Mouse (Mus musculus) heart, postnatal 36 days (tissue): ENCODE measurements around the gene Elovl5. TPM values are rescaled to one million over a fixed set of nuclear protein-coding genes. Genes with fewer than 3 reads are reported as not detected.
"Not testable (repeated sequence)": the region's sequence is repeated elsewhere in the genome, so short reads cannot be mapped to it uniquely, and the experiment has no call there.

Experiments
- DNase-seq, 2 experiments: peaks; one replicate each; pipeline ENCODE4 v3.0.0; 2021 to 2022
- intact Hi-C: fragments of 180-260 bp; cut with DNase I; formaldehyde crosslinking; loops from one replicate; pipeline ENCODE4 v1.15.1; 2025
- total RNA-seq, 2 experiments: library from RNA; stranded (reverse); gene quantifications; 2 replicates each; pipeline ENCODE4 v1.2.3; 2021

The Elovl5 gene
- total RNA-seq, 2 experiments from 2014 or later = 28.8 to 35.2 TPM

DNA sequence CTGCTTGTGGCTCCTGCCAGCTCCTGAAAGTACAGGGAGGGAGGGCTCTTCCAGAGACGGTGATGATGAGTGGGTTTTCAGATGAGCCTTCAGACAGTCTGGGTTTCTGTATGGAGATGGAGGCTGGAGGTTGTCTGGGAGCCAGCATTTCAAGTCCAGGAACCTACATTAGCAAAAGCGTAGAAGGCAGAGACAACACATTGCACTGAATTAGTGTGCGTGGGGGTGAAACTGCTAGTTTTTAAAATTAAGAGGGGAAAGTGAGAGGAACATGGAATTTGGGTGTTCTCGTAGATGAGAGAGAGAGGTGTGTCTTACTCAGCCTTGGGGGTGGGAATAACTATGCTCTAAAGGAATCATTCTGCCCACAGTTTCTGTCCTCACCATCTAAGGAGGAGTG, 74.5 kb downstream of the Elovl5 start:
- intact Hi-C loops = no loop called here
- no peak for DNase-seq

DNA sequence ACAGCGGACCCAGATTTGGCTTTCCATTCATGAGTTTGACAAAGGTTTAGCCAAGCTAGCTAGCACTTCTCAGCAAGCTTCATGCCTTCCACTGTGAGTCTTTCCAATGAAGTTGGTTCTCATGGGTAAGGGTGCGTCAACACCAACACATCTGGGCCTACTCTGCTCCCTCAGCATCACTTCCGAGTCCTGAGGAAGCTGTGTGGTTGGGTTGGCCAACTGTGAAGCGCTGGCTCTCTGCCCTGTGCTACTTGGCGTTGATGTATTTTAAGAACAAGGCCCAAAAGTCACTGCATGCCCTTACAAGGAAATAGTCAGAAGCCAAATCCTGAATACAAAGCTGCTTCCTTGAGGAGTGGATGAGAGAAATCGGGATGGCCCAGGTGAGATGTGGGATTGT, 75.1 kb downstream of the Elovl5 start:
- intact Hi-C loops = no loop called here
- DNase-seq = peak; percentile 31 to 38

DNA sequence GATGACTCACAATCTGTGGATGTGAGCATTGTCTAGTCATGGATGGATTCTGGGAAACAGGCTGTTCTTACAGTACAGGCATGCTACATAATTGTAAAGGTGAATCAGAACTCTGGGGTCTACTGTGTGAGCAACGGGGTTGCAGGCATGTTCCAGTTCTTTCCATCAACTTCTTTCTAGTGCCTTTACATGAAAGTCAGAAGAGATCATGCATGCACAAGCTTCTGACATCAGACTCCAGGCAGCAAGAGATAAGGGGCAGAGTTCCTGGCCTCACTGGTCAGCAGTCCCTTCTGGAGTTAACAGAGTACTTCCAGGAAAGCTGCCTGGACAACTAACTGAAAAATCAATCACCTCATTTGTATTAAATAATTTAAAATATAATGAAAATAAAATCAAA, 75.9 kb downstream of the Elovl5 start:
- intact Hi-C loops = no loop called here
- DNase-seq = no peak

DNA sequence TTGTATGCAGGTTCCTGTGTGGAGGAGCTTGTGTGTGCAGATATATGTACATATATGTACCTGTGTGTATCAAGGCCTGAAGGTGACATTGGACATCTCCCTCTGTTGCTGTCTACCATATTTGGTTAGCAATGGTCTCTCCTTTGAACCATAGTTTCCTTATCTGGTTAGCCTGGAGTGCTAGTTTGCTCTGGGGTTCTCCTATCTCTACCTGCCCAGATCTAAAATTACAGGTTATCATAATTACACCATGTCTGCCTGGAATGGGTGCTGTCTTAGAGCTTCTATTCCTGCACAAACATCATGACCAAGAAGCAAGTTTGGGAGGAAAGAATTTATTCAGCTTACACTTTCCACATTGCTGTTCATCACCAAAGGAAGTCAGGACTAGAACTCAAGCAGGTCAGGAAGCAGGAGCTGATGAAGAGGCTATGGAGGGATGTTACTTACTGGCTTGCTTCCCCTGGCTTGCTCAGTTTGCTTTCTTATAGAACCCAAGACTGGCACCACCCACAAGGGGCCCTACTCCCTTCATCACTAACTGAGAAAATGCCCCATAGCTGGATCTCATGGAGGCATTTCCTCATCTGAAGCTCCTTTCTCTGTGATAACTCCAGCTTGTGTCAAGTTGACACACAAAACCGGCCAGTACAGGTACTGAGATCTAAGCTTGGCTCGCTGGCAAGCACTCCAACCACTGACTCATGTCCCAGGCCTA, 76.5 kb downstream of the Elovl5 start:
- intact Hi-C loops, DNase-seq: not testable (repeated sequence)

DNA sequence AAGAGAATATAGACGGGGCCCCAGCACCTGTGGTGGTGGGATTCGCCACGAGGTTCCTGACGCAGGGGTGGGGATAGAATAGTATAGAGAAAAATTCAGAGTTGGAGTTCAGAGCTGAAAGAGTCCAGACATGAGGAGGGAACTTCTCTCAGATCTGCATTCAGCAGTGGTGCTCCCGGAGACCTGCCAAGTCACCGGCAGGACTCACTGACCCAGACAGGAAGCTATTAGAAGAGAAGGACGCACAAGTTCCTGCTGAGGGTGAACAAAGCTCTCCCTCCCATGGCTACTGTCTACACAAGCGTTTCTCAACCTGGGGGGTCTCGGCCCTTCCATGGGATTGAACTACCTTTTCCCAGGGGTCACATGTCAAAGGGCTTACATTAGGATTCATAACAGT, 78.1 kb downstream of the Elovl5 start:
- intact Hi-C loops = no loop called here
- DNase-seq = no peak

DNA sequence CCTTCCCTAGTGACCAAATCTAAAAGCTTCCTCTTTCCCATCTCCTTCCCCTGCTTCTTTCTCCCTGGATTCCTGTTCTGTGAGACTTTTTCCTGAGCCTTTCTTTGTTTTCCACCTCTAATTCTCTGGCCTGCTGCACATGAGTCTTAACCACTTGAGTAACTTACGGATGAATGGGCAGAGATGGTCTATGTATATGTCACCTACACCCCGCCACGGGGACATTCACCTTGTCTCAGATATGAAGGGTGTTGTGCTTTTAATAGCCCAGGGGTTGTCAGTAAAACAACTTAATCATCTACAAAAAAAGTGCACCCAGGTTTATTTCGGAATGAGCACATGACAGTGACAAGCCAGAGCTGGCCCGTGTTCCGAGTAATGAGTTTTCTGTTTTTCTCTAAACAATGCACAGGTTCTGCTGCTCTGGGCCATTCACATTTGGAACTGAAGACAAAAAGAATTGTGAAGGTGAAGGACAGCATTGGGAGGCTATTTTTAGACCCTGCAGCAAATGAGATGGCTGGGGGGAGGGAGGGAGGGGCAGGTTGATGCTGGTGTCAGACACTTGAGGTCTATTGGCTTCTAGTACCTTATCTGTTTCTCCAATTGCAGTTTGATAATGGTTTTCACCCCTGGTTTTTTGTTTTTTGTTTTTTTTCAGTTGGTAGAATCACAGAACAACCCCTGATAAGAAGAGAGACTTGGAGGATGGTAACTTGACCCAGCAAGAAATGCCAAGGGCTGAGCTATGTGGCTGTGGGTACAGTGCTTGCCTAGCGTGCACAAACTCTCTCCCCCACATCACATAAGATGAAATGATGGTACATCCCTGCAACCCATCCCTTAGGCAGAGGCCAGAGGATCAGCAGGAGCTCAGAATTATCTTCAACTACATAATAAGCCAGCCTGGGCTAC, 83.7 kb downstream of the Elovl5 start:
- intact Hi-C loops = loop anchor here (2.0 kb wide), 1 partner anchor 82 kb away; no protein-coding TSS in a partner anchor
- no peak for DNase-seq

DNA sequence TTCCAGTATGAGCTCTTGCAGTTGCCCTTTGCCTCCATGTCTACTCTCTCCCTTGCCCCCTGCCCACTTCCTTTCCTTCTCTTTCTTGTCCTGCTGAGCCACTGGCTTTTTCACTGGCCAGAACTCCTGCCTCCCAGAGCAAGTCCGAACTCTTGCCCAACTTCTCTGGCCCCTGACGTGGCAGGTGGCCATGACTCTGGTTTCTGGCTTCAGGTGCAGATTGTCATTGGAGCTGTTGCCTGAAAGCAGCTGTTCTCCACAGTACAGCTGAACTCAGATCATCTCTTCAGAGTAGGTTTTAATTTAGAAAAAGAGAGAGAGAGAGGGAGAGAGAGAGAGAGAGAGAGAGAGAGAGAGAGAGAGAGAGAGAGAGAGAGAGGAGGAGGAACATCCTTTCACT, 86.1 kb downstream of the Elovl5 start:
- no peak for DNase-seq
- intact Hi-C loops = no loop called here

DNA sequence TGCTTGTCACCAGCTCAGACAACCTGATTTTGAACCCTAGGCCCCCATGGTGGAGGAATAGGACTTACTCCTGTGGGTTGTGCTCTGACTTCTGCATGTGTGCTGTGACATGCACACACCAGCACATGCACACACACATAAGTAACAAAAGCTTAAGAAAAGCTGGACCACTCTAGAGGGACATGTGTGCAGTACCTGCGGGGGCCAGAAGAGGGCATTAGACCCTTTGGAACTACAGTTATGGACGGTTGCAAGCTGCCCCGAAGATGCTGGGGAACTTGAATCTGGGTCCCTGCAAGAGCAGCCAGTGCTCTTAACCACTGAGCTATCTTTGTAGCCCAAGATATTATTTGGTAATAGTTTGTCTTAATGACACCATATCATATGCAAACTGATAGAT, 88.3 kb downstream of the Elovl5 start:
- peak in 1 of 2 experiments; percentile 39 for DNase-seq
- intact Hi-C loops = no loop called here

DNA sequence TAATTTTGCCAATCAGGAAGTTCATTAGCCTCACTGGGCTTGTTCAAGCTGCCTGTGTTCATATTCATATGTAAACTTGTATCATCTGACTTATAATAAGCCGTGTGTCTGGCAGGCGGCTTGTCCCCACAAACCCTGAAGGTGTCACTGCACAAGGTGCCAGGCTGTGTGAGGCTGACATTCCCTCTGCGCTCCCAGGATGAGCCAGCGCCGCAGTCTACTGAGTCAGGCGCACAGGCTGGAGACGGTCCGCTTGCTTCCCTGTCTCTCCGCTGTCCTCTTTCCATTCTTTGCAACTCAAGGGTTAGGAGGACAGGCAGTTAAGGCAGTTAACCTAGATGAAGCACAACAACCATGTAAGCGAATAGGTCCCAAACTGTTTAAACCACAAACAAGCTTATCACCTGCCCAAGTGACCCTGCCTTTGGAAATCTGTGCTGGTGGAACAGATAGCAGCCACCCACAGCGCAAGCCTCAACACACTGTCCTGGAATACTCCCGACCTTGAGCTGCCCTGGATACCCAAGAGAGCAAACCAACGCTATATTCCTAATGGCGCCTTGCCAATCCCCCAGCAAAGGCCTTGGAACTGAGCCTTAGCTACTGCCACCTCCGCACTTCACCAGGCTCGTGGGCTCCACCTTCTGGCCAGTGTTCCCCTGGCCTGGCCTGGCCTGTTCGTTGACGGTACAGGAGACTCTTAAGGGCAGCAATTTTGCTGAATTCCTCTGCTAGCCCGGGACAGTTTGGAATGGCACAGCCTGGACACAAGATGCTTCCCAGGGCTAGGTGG, 89.2 kb downstream of the Elovl5 start:
- peak; percentile 87 to 90 for DNase-seq
- intact Hi-C loops = loop anchor here (1.0 to 2.0 kb wide), 4 partner anchors 18 to 204 kb away; no protein-coding TSS in a partner anchor

DNA sequence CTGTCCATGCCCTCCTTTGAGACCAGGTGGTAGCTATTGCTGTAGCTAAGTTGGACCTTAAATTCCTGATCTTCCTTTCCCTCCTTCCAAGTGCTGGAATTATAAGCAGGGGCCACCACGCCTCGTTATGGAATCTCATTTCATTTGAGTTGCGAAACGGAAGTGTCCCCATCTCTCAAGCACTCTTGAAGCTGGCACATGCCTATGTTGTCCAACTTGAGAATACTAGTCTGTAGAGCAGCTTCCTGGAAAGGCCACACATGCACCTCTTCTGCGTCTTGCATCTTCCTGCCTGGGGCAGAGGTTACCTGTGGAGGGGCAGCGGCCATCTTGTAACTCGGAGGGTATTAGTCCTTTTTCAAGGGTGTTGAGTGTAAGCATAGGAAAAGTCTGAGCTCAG, 92.2 kb downstream of the Elovl5 start:
- intact Hi-C loops = no loop called here
- DNase-seq = no peak

DNA sequence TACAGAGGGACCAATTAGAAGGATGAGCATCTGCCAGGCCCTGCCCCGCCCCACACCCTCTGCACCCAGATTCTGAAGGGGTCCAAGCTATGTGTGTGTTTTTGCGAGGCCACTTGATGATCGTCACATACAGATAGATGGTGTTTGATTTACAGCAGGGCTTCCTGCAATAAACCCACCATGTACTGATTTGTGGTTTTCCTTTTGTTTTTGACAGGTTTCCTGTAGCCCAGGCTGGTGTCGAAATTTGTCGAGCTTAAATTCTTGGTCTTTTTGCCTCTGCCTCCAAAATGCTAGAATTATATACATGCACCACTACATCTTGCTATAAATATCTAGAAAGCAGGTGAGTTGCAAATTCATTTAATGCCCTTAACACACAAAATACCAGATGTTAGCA, 93.0 kb downstream of the Elovl5 start:
- intact Hi-C loops = no loop called here
- no peak for DNase-seq

DNA sequence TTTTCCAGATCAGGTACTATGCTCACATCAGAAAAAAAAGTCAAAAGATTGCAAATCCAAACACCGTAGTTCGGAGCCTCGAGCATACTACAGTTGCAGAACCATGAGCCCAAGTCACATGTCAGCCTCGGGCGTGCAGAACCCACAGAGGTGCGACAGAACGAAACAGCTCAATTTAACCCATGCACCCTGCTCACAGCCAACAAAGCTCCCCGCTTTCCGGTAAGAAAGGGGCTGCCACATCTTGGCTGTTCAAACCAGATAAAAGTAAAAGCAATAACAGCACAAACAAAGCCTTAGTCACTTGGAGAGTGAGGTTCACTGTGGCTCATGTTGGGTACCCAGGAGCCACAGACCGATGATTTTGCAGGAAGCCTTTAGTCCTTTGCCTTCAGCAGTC, 93.5 kb downstream of the Elovl5 start:
- DNase-seq = no peak
- intact Hi-C loops = no loop called here

DNA sequence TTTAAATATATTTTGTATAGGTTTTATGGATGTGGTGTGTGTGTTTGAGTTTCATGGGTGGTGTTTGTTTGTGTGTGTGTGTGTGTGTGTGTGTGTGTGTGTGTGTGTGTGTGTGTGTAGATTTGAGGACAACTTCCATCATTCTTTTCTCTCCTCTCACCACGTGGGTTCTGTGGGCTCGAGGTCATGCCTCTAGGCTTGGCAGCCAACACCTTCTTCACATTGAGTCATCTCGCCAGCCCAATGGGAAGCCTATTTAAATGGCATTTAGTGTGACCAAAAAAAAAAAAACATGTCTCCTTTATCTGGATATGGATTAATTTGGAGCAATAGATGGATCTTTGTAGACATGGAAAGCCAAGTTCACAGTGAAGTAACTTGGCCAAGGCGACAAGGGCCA, 94.9 kb downstream of the Elovl5 start:
- intact Hi-C loops = no loop called here
- DNase-seq = no peak

DNA sequence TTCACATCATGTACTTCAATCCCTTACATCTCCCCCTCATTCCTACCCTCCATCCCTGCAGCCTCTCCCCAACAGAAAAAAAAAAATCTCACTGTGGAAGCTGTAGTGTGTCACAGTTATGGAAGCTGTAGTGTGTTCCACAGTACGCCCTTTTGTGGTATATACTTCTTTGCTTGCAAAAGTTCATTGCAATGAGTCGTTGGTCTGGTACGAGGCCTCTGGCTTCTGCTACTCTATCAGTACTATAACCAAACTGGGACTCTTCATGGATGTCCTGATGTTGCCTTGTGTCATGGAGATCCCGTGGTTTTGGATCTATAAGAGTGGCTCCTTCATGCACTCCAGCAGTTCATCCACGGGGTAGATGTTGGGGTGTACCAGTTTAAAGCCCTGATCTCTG, 95.5 kb downstream of the Elovl5 start:
- no peak for DNase-seq
- intact Hi-C loops = no loop called here

DNA sequence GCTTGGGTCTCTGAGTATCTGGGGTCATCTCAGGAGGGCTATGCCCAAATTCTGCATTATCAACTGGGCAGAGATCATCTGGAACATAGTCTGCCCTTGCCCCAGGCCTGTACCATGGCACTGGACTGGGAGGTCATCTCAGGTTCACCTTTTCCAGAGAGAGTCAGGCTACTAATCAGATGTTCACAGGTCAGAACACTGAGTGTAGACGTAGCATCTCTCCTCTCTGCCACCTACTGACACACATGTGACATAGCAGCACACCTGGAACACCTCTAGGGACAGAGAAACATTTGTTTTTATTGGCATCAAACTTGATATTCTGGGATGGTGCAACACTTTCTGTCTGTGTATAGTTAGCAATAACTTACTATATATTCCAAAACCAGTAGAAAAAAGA, 96.6 kb downstream of the Elovl5 start:
- intact Hi-C loops = no loop called here
- no peak for DNase-seq

DNA sequence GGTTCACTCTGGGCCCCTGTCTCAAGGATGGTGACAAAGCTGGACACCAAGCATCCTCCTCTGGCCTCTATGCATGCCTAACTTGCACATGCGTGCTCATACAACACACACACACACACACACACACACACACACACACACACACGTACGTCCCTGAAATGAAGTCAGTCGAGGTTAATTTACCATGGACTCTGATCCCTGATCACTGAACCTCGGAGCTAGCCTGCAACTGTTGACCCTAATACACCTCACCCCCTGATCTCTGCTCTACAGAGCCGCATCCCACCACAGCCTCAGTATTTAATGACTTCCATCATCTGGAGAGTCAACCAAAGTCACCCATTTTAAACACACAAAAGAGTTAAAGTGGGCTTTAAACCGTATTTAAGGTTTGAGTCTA, 98.7 kb downstream of the Elovl5 start:
- intact Hi-C loops = no loop called here
- no peak for DNase-seq

DNA sequence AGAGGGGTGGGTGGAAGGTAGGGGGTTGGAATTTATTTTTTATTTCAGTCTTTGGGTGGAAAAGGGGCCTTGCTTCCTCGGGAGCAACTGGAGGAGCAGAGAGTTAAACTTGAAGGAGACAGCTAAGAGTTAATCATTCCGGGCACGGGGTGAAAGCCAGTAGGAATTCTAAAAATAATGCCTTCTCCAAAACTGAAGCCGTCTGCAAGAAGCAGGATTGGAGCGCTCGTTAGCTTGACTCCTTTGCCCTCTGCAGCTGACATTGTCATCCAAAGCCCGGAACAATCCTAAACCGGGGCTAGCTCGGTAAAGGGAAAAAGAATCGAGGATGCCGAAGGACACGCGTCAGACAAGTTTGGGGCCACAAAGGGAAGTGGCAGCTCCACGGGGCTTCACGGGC, 99.1 kb downstream of the Elovl5 start:
- DNase-seq = peak in 1 of 2 experiments; percentile 6
- intact Hi-C loops = no loop called here

DNA sequence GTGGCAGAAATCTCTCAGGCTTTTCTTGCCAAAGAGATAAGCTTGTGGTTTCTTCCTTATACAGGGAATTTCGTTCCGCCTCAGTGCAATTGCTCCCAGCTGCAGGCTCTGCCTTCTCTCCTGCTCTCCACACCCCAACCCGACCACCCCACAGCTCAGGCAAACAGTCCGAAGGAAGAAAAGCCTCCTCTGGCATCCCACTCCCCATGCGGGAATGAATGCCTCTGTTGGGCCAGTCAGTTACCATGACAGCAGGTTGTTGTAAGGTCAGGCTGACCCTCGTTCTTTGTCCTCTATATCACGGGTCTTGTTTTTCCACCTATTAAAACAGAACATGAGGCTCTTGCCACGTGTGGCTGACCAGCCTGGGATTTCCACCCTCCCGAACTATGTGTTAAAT, 104.1 kb downstream of the Elovl5 start:
- DNase-seq = no peak
- intact Hi-C loops = no loop called here

DNA sequence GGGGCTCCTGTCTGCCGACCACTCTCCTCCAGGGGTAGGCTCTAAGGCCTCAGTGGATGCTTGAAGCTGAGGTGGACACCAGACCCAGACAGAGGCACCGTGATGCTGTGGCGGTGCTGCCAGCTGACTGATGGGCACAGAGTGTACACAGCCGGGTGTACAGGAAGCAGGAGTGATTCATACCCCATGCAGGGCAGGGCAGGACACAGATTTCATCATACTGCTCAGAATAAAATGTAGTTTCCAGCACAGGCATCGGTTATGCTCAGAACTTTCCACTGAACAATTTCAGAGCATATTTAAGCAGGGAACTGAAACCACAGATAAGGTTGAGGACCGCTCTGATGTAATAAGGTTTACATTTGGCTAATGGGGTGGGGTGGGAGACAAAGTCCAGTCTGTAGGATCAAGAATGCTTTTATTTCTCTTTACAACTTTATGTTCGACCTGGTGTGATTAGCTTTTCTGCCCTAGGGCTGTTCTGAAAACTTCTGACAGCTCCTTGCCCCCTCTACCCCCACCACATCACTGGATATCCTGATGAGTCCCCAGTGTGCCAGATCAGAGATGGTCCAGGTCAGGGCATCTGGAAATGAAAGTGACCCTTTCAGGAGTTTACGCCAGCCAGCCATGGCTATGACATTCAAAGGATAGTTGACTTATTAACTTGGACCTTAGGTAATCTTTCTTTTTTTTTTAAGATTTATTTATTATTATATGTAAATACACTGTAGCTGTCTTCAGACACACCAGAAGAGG, 105.2 kb downstream of the Elovl5 start:
- intact Hi-C loops = no loop called here
- DNase-seq = peak in 1 of 2 experiments; percentile 35

DNA sequence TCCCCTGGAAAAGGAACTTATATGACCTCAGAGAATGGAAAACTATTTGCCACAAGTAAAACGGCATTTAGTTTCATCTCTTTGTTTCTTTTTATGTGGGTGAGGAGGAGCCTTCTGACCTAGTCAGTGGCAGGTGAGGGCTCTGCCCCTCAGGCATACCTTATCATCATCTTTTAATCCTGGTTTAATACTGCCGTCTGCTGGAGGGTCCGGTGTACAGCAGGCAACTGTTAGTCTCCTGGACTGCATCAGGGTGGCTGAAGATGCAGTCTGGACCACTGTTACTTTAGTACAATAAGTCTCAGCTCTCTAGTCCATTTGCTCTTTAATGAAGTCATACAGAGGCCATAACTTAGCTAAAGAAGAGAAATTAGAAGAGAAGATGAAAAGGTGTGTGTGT, 107.7 kb downstream of the Elovl5 start:
- intact Hi-C loops = loop anchor here (1.0 to 5.0 kb wide), 3 partner anchors 18 to 368 kb away; no protein-coding TSS in a partner anchor
- DNase-seq = peak; percentile 43 to 67
